ENCODE assay signal across 9 mouse cellular contexts in the genomic region with DNA sequence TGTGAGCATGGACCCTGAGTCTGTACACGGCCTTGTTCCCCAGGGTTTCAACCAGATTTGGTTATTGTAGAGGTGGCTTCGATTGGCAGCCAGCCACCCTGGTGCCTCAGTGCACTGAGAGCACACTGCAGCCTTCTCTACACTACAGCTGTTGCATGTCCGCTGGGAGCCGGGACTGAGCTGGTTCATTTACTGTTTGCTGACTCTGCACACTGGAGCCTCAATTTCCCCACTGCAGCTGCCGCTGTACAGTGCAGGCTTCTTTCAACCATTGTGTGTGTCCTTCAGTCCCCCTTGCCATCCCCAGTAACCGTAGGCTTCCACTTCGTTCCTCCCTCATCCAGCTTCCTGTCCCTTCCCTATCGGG. TPM values are rescaled to one million over a fixed set of nuclear protein-coding genes. Genes with fewer than 3 reads are reported as not detected.
DNase-seq lines count a peak whose midpoint lies in the region; ATAC-seq lines count a peak whose summit lies in the region.
"Had no signal": no experiment of that assay in that cellular context is flagged by ENCODE, and none has a peak within 500 bp of the region (broad histone marks: within the 10 kb centered on the region; RNA-seq: fewer than 3 reads in every experiment).

No protein-coding gene starts in this region.

- H3K4me3 ChIP-seq in heart, embryonic 14.5 days (ENCODE audit: control insufficient read depth in 1 of 2, insufficient read depth in 1 of 2, low read depth in 1 of 2, low read length in 2 of 2): peak overlapping the region; percentile 51 to 93
- H3K4me3 ChIP-seq in hindbrain, embryonic 11.5 days (ENCODE audit: low read depth, low read length): peak overlapping the region; percentile 82; the same call in 1 of the 2 replicates
- peak overlapping the region; percentile 73 for H3K4me3 ChIP-seq in midbrain, embryonic 11.5 days (ENCODE audit: low read depth, low read length)

- H3K27me3 ChIP-seq in heart, embryonic 14.5 days (ENCODE audit: control insufficient read depth, insufficient read depth, low read length): no peaks in the 10 kb centered on the region
- no peaks in the 10 kb centered on the region for H3K27me3 ChIP-seq in hindbrain, embryonic 11.5 days (ENCODE audit: control insufficient read depth, insufficient read depth, low read length)
- H3K27me3 ChIP-seq in midbrain, embryonic 11.5 days (ENCODE audit: control insufficient read depth, insufficient read depth, low read length): no peaks in the 10 kb centered on the region

- H3K36me3 ChIP-seq in heart, embryonic 14.5 days (ENCODE audit: control insufficient read depth, insufficient read depth, low read length): no peaks in the 10 kb centered on the region
- H3K36me3 ChIP-seq in hindbrain, embryonic 11.5 days (ENCODE audit: control insufficient read depth, insufficient read depth, low read length): no peaks in the 10 kb centered on the region
- H3K36me3 ChIP-seq in midbrain, embryonic 11.5 days (ENCODE audit: control insufficient read depth, insufficient read depth, low read length): no peaks in the 10 kb centered on the region

- peak overlapping the region; percentile 73 for H3K4me2 ChIP-seq in heart, embryonic 14.5 days (ENCODE audit: low read length)
- peak overlapping the region; percentile 79 for H3K4me2 ChIP-seq in hindbrain, embryonic 11.5 days (replicated peaks; ENCODE audit: low read depth, low read length)
- H3K4me2 ChIP-seq in midbrain, embryonic 11.5 days: peak overlapping the region; percentile 53

- H3K4me1 ChIP-seq in heart, embryonic 14.5 days (ENCODE audit: control insufficient read depth in 2 of 2, insufficient read depth in 2 of 2, low read length in 2 of 2): peaks cover 27 to 43% of the 10 kb centered on the region in 2 experiments
- peaks cover 24% of the 10 kb centered on the region for H3K4me1 ChIP-seq in hindbrain, embryonic 11.5 days (replicated peaks; ENCODE audit: control insufficient read depth, insufficient read depth, low read length)
- H3K4me1 ChIP-seq in midbrain, embryonic 11.5 days (ENCODE audit: control insufficient read depth, insufficient read depth, low read length): peaks cover 41% of the 10 kb centered on the region

- WGBS in heart, embryonic 14.5 days: 8% methylated on average over 8 of the region's 8 CpGs
- 12% methylated on average over 8 of the region's 8 CpGs for WGBS in hindbrain, embryonic 11.5 days
- WGBS in midbrain, embryonic 11.5 days: 14% methylated on average over 8 of the region's 8 CpGs

- H3K27ac ChIP-seq in heart, embryonic 14.5 days (replicated peaks in 1 of 2; ENCODE audit: control insufficient read depth in 1 of 2, insufficient read depth in 1 of 2, low read depth in 2 of 2, low read length in 2 of 2): peak overlapping the region; percentile 91 to 98
- peak overlapping the region; percentile 96 for H3K27ac ChIP-seq in hindbrain, embryonic 11.5 days (ENCODE audit: low read depth, low read length)
- H3K27ac ChIP-seq in midbrain, embryonic 11.5 days (ENCODE audit: low read depth, low read length): peak overlapping the region; percentile 68

- no peak for DNase-seq in heart, adult 11 months
- peak; percentile 7 for DNase-seq in thymus, postnatal 0 days (ENCODE audit: low spot score)
- no peak for DNase-seq in thymus, postnatal 14 days
- DNase-seq in hindbrain, embryonic 11.5 days (ENCODE audit: low spot score): no peak
- no peak for DNase-seq in midbrain, embryonic 11.5 days (ENCODE audit: low spot score, missing footprints)
- no peak for DNase-seq in c-Kit-positive CD71-positive TER-119-positive erythroid progenitor cells, embryonic 14.5 days (ENCODE audit: low spot score)
- DNase-seq in adrenal gland, adult 2 months: no peak

- no peaks in the 10 kb centered on the region for H3K9me3 ChIP-seq in heart, embryonic 14.5 days (ENCODE audit: control insufficient read depth, low read length)
- H3K9me3 ChIP-seq in hindbrain, embryonic 11.5 days (ENCODE audit: control insufficient read depth, low read length): no peaks in the 10 kb centered on the region
- no peaks in the 10 kb centered on the region for H3K9me3 ChIP-seq in midbrain, embryonic 11.5 days (ENCODE audit: control insufficient read depth, low read length)

- no peak for ATAC-seq in heart, embryonic 14.5 days (ENCODE audit: insufficient number of reproducible peaks, insufficient read depth, low FRiP score, low read depth)
- ATAC-seq in hindbrain, embryonic 11.5 days (ENCODE audit: low FRiP score): no peak
- ATAC-seq in midbrain, embryonic 11.5 days (ENCODE audit: low FRiP score): no peak

- peak overlapping the region; percentile 98 for H3K9ac ChIP-seq in heart, embryonic 14.5 days (ENCODE audit: low read length)
- peak overlapping the region; percentile 93 for H3K9ac ChIP-seq in hindbrain, embryonic 11.5 days (ENCODE audit: low read depth, low read length)
- H3K9ac ChIP-seq in midbrain, embryonic 11.5 days (ENCODE audit: low read length): peak overlapping the region; percentile 90

RNA-seq across cellular contexts. Expression of a gene that starts 0.4 kb away (rescaled TPM):
- 45.3 and 55.6 TPM in 2 replicates for polyA plus RNA-seq in heart, embryonic 14.5 days (2014; fragmentation: Nextera tagmentation; extraction: Ambion mirVana)
- polyA plus RNA-seq in thymus, postnatal 0 days (2015; fragmentation: Nextera tagmentation; extraction: Ambion mirVana): 7.3 and 9.1 TPM in 2 replicates
- polyA plus RNA-seq in hindbrain, embryonic 11.5 days (2014; fragmentation: Nextera tagmentation; extraction: Ambion mirVana): 34.7 and 41.4 TPM in 2 replicates
- polyA plus RNA-seq in midbrain, embryonic 11.5 days (2014; fragmentation: Nextera tagmentation; extraction: Ambion mirVana): 21.9 and 23.7 TPM in 2 replicates
- 10 to 100 TPM; 84.6 to 86.1 TPM for total RNA-seq in adrenal gland, adult 2 months (2021)
- 105 and 132 TPM in 2 replicates for polyA plus RNA-seq in adrenal gland, adult 2 months (2012; rRNA removed)

RNA-seq across cellular contexts. Expression of a gene that starts 10.8 kb away (rescaled TPM):
- 28.5 and 31.0 TPM in 2 replicates for polyA plus RNA-seq in heart, embryonic 14.5 days (2014; fragmentation: Nextera tagmentation; extraction: Ambion mirVana)
- 48.3 and 48.5 TPM in 2 replicates for polyA plus RNA-seq in thymus, postnatal 0 days (2015; fragmentation: Nextera tagmentation; extraction: Ambion mirVana)
- 47.3 and 60.8 TPM in 2 replicates for polyA plus RNA-seq in hindbrain, embryonic 11.5 days (2014; fragmentation: Nextera tagmentation; extraction: Ambion mirVana)
- 66.1 and 67.1 TPM in 2 replicates for polyA plus RNA-seq in midbrain, embryonic 11.5 days (2014; fragmentation: Nextera tagmentation; extraction: Ambion mirVana)
- total RNA-seq in adrenal gland, adult 2 months (2021): 10 to 100 TPM; 45.3 to 55.1 TPM
- polyA plus RNA-seq in adrenal gland, adult 2 months (2012; rRNA removed): 74.3 and 99.6 TPM in 2 replicates

RNA-seq across cellular contexts. Expression of a gene that starts 35.1 kb away (rescaled TPM):
- polyA plus RNA-seq in heart, embryonic 14.5 days (2014; fragmentation: Nextera tagmentation; extraction: Ambion mirVana): 6.0 and 6.4 TPM in 2 replicates
- 2.6 and 3.0 TPM in 2 replicates for polyA plus RNA-seq in thymus, postnatal 0 days (2015; fragmentation: Nextera tagmentation; extraction: Ambion mirVana)
- 0.92 and 1.4 TPM in 2 replicates for polyA plus RNA-seq in hindbrain, embryonic 11.5 days (2014; fragmentation: Nextera tagmentation; extraction: Ambion mirVana)
- 0.93 and 1.2 TPM in 2 replicates for polyA plus RNA-seq in midbrain, embryonic 11.5 days (2014; fragmentation: Nextera tagmentation; extraction: Ambion mirVana)
- 100 to 1,000 TPM; 135 to 155 TPM for total RNA-seq in adrenal gland, adult 2 months (2021)
- 404 and 577 TPM in 2 replicates for polyA plus RNA-seq in adrenal gland, adult 2 months (2012; rRNA removed)

RNA-seq across cellular contexts. Expression of a gene that starts 38.9 kb away (rescaled TPM):
- not detected in 2 replicates for polyA plus RNA-seq in heart, embryonic 14.5 days (2014; fragmentation: Nextera tagmentation; extraction: Ambion mirVana)
- polyA plus RNA-seq in thymus, postnatal 0 days (2015; fragmentation: Nextera tagmentation; extraction: Ambion mirVana): not detected in 2 replicates
- not detected in 2 replicates for polyA plus RNA-seq in hindbrain, embryonic 11.5 days (2014; fragmentation: Nextera tagmentation; extraction: Ambion mirVana)
- not detected in 2 replicates for polyA plus RNA-seq in midbrain, embryonic 11.5 days (2014; fragmentation: Nextera tagmentation; extraction: Ambion mirVana)
- total RNA-seq in adrenal gland, adult 2 months (2021): not detected
- 0.26 TPM in 1 of 2 replicates, not detected in the other for polyA plus RNA-seq in adrenal gland, adult 2 months (2012; rRNA removed)
- total RNA-seq: left cerebral cortex, postnatal 10 days had no signal

RNA-seq across cellular contexts. Expression of a gene that starts 55.3 kb away (rescaled TPM):
- 13.3 and 15.3 TPM in 2 replicates for polyA plus RNA-seq in heart, embryonic 14.5 days (2014; fragmentation: Nextera tagmentation; extraction: Ambion mirVana)
- polyA plus RNA-seq in thymus, postnatal 0 days (2015; fragmentation: Nextera tagmentation; extraction: Ambion mirVana): 14.4 and 20.4 TPM in 2 replicates
- polyA plus RNA-seq in hindbrain, embryonic 11.5 days (2014; fragmentation: Nextera tagmentation; extraction: Ambion mirVana): 25.0 and 28.0 TPM in 2 replicates
- polyA plus RNA-seq in midbrain, embryonic 11.5 days (2014; fragmentation: Nextera tagmentation; extraction: Ambion mirVana): 24.0 and 25.1 TPM in 2 replicates
- 10 to 100 TPM; 80.9 to 98.0 TPM for total RNA-seq in adrenal gland, adult 2 months (2021)
- 63.2 and 65.0 TPM in 2 replicates for polyA plus RNA-seq in adrenal gland, adult 2 months (2012; rRNA removed)

Comparison
In these comparisons a context has a peak if more than half of its experiments do, and no peak if none do; other contexts are left out.
1. RNA of a gene that starts 35.1 kb away (polyA plus RNA-seq): 404 to 577 TPM in adrenal gland, adult 2 months; 6.0 to 6.4 TPM in heart, embryonic 14.5 days, 2.6 to 3.0 TPM in thymus, postnatal 0 days, 0.92 to 1.4 TPM in hindbrain, embryonic 11.5 days and 0.93 to 1.2 TPM in midbrain, embryonic 11.5 days; every median in the first group is over 10 times any median in the second.
2. Peak in every context shown above with its lines, with median percentiles within 50 percentile points of each other: H3K27ac ChIP-seq, H3K4me2 ChIP-seq, H3K4me3 ChIP-seq and H3K9ac ChIP-seq.